Mouse (Mus musculus) liver, embryonic 15.5 days (tissue): ENCODE data around the gene Xiap. TPM values are rescaled to one million over a fixed set of nuclear protein-coding genes. Genes with fewer than 3 reads are reported as not detected.
A peak's percentile ranks its signal among the peaks of the same experiment; 100 is the strongest.
"Not testable (repeated sequence)": the region's sequence is repeated elsewhere in the genome, so short reads cannot be mapped to it uniquely, and the experiment has no call there.

Experiments used
- ATAC-seq: fragments of 200-750 bp; cut with Nextera tagmentation; 2 replicates; pipeline ENCODE4 v1.8.0; 2017; ENCODE audit warnings: moderate number of reproducible peaks, mild to moderate bottlenecking, moderate library complexity; ENCODE audit not compliant: insufficient read depth
- H3K27ac ChIP-seq: fragments of 300-500 bp; sonication (generic); replicated peaks from 2 replicates; pipeline ENCODE4 v1.5.1; 2015; ENCODE audit warnings: mild to moderate bottlenecking, inconsistent platforms
- H3K27me3 ChIP-seq: fragments of 300-500 bp; sonication (generic); 2 replicates; pipeline ENCODE4 v1.6.1; 2015; ENCODE audit warnings: mild to moderate bottlenecking, inconsistent platforms
- H3K36me3 ChIP-seq: fragments of 300-500 bp; sonication (generic); replicated peaks from 2 replicates; pipeline ENCODE4 v1.6.1; 2015; ENCODE audit warnings: moderate library complexity, mild to moderate bottlenecking, inconsistent platforms
- H3K4me1 ChIP-seq: fragments of 300-500 bp; sonication (generic); replicated peaks from 2 replicates; pipeline ENCODE4 v1.6.1; 2015; ENCODE audit warnings: inconsistent platforms
- H3K4me2 ChIP-seq: fragments of 300-500 bp; sonication (generic); 2 replicates; pipeline ENCODE4 v1.6.1; 2015; ENCODE audit warnings: moderate library complexity, mild to moderate bottlenecking, inconsistent platforms
- H3K4me3 ChIP-seq: fragments of 300-500 bp; sonication (generic); replicated peaks from 2 replicates; pipeline ENCODE4 v1.5.1; 2015; ENCODE audit warnings: mild to moderate bottlenecking, inconsistent platforms
- H3K9ac ChIP-seq: fragments of 300-500 bp; sonication (generic); 2 replicates; pipeline ENCODE4 v1.6.1; 2015; ENCODE audit warnings: moderate library complexity, mild to moderate bottlenecking, inconsistent platforms
- H3K9me3 ChIP-seq: fragments of 300-500 bp; sonication (generic); replicated peaks from 2 replicates; pipeline ENCODE4 v1.6.1; 2016; ENCODE audit warnings: inconsistent platforms
- WGBS: fragments of 180-500 bp; shearing (Covaris S2); methylation state at CpG from one replicate; pipeline ENCODE4 v1.1.7; 2015; ENCODE audit warnings: mixed read lengths; ENCODE audit not compliant: insufficient replicate concordance; 5-methylcytosine and 5-hydroxymethylcytosine counted together
- polyA plus RNA-seq: library from polyadenylated mRNA; unstranded; fragments of >200 nt; fragmentation: Nextera tagmentation; extraction: Ambion mirVana; gene quantifications from 2 replicates; pipeline ENCODE4 v1.2.1, GENCODE M21; 2015

Xiap gene
- 5.1 and 5.6 TPM in 2 replicates for polyA plus RNA-seq

- H3K27ac ChIP-seq = no peak within 1 kb of the TSS
- H3K9me3 ChIP-seq = no peaks in the 10 kb centered on the region
- no peaks in the 10 kb centered on the region for H3K36me3 ChIP-seq
- whole genome bisulfite sequencing = 51% methylated on average over 5 of the region's 5 CpGs
- H3K4me3 ChIP-seq = no peak within 1 kb of the TSS
- no peaks in the 10 kb centered on the region for H3K27me3 ChIP-seq
- ATAC-seq = no peak
- peaks cover 7% of the 10 kb centered on the region for H3K4me1 ChIP-seq
- H3K4me2 ChIP-seq = no peak within 1 kb of the TSS
- no peak within 1 kb of the TSS for H3K9ac ChIP-seq
Measured at GRCm38 (mm10) chrX:42059282-42060068, at the start of gene Xiap. TSS of gene Xiap (plus strand) at chrX:42059679.

GRCm38 (mm10) chrX:42012677-42013208, 46.7 kb upstream of the Xiap start:
- Histone ChIP-seq H3K9me3 (no peaks in the 10 kb centered on the region), H3K4me1 (peaks cover 36% of the 10 kb centered on the region), H3K4me3 (no peak overlapping the region), H3K4me2 (no peak overlapping the region), H3K9ac (no peak overlapping the region), H3K36me3 (no peaks in the 10 kb centered on the region), H3K27ac (peak overlapping the region; percentile 57), H3K27me3 (no peaks in the 10 kb centered on the region)
- WGBS = 85% methylated on average over 2 of the region's 2 CpGs
- ATAC-seq = peak; percentile 62

DNA sequence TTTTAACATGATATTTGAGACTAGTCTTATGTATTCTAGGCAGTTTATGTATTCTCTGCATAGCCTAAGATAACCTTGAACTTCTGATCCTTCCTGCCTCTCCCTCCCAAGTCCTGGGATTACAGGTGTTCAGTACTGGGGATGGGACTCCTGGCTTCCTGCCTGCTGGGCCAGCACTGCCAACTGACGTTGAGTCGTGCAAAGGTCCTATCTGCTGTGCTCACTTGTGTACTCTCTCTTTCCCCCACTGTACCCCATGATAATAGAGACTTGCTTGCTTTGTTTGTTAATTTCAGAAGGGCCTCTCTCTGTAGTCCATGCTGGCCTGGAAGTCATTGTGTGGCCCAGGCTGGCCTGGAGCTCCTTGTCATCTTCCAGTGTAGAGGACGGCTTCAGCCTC, 45.7 kb upstream of the Xiap start:
- 47% methylated on average over 3 of the region's 3 CpGs for WGBS

GRCm38 (mm10) chrX:42014502-42014901, 45.0 kb upstream of the Xiap start:
- no peaks in the 10 kb centered on the region for H3K36me3 ChIP-seq
- H3K27ac ChIP-seq = peak overlapping the region; percentile 77
- WGBS = 40% methylated on average over 3 of the region's 3 CpGs
- no peak for ATAC-seq
- no peak overlapping the region for H3K4me3 ChIP-seq
- no peak overlapping the region for H3K4me2 ChIP-seq
- H3K4me1 ChIP-seq = peaks cover 52% of the 10 kb centered on the region
- no peaks in the 10 kb centered on the region for H3K9me3 ChIP-seq
- no peaks in the 10 kb centered on the region for H3K27me3 ChIP-seq
- no peak overlapping the region for H3K9ac ChIP-seq

More for the DNA sequence above, 45.7 kb upstream of the Xiap start:
- peak; percentile 47 for ATAC-seq
- Histone ChIP-seq H3K27me3 (no peaks in the 10 kb centered on the region), H3K4me1 (peaks cover 47% of the 10 kb centered on the region), H3K4me3 (no peak overlapping the region), H3K27ac (peak overlapping the region; percentile 77), H3K36me3 (no peaks in the 10 kb centered on the region), H3K4me2 (no peak overlapping the region; the same call in 1 of the 2 replicates), H3K9ac (no peak overlapping the region), H3K9me3 (no peaks in the 10 kb centered on the region)

- no peaks in the 10 kb centered on the region for H3K36me3 ChIP-seq
- H3K4me2 ChIP-seq = no peak overlapping the region
- H3K27me3 ChIP-seq = no peaks in the 10 kb centered on the region
- H3K27ac ChIP-seq = peak overlapping the region; percentile 89
- ATAC-seq = no peak
- no peaks in the 10 kb centered on the region for H3K9me3 ChIP-seq
- no peak overlapping the region for H3K9ac ChIP-seq
- H3K4me3 ChIP-seq = no peak overlapping the region
- WGBS = 19% methylated on average over 1 of the region's 1 CpGs
- H3K4me1 ChIP-seq = peaks cover 57% of the 10 kb centered on the region
Measured at GRCm38 (mm10) chrX:42018030-42018429, 41.4 kb upstream of the Xiap start.

DNA sequence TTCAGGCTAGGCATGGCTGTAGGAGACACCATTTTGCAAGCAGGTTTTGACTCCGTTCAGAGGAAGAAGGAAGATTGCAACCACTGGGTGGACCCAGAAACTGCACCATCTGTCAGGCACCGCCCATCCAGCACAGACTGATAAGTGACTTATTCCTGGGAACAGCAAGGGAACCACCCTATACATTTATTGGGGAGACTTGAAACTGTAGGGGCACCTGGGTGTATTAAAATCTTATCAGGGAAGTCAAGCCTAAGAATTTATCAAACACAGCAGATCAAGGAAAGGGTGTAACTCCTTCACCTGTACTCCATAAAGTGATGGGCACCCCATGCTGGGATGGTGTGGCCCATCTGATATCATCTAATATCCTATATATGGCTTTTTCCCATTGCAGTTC, 40.0 kb upstream of the Xiap start:
- Histone ChIP-seq H3K9me3 (no peaks in the 10 kb centered on the region), H3K4me1 (peaks cover 43% of the 10 kb centered on the region), H3K36me3 (no peaks in the 10 kb centered on the region), H3K4me2 (peak overlapping the region; percentile 51), H3K27me3 (no peaks in the 10 kb centered on the region), H3K9ac (no peak overlapping the region), H3K4me3 (no peak overlapping the region), H3K27ac (peak overlapping the region; percentile 89)
- 31% methylated on average over 2 of the region's 2 CpGs for WGBS
- ATAC-seq = peak; percentile 97

GRCm38 (mm10) chrX:42025802-42026440, 33.6 kb upstream of the Xiap start:
- H3K36me3 ChIP-seq, H3K4me3 ChIP-seq, H3K9ac ChIP-seq, H3K27ac ChIP-seq, H3K4me1 ChIP-seq, H3K27me3 ChIP-seq, H3K4me2 ChIP-seq, H3K9me3 ChIP-seq: not testable (repeated sequence)
- ATAC-seq = peak; percentile 72
- WGBS = 20% methylated on average over 1 of the region's 3 CpGs

DNA sequence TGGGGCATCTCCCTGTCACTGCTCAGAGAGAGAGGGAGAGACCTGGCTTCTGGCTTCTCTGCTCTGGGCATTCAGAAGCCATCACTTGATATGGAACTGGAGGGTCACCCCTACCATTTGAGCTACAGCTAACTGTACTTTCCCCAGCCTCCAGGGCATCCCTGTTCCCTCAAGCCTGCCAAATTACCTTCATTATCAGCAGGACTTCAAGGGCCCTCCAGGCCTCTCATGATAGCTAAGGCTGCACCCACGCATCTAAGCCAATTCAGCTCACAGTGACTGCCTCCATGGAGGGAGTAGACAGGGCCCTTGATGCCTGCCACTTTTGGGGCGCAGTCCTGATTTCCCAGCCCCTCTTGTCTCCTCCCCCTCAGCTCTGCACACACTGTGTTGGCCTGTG, 32.5 kb upstream of the Xiap start:
- ATAC-seq = peak; percentile 22
- H3K27me3 ChIP-seq, H3K4me3 ChIP-seq, H3K4me1 ChIP-seq, H3K9me3 ChIP-seq, H3K27ac ChIP-seq, H3K9ac ChIP-seq, H3K4me2 ChIP-seq, H3K36me3 ChIP-seq: not testable (repeated sequence)
- 56% methylated on average over 2 of the region's 2 CpGs for WGBS

- Histone ChIP-seq H3K4me2 (no peak overlapping the region; the same call in 1 of the 2 replicates), H3K36me3 (no peaks in the 10 kb centered on the region), H3K27ac (0 out of 2 replicates have a peak overlapping the region, but pooled peaks have one; percentile 19), H3K4me1 (peaks cover 3% of the 10 kb centered on the region), H3K27me3 (no peaks in the 10 kb centered on the region), H3K4me3 (no peak overlapping the region), H3K9ac (no peak overlapping the region; the same call in 1 of the 2 replicates), H3K9me3 (no peaks in the 10 kb centered on the region)
- WGBS = 31% methylated on average over 8 of the region's 8 CpGs
- ATAC-seq = peak; percentile 68
Measured at GRCm38 (mm10) chrX:42033111-42033693, 26.3 kb upstream of the Xiap start.

DNA sequence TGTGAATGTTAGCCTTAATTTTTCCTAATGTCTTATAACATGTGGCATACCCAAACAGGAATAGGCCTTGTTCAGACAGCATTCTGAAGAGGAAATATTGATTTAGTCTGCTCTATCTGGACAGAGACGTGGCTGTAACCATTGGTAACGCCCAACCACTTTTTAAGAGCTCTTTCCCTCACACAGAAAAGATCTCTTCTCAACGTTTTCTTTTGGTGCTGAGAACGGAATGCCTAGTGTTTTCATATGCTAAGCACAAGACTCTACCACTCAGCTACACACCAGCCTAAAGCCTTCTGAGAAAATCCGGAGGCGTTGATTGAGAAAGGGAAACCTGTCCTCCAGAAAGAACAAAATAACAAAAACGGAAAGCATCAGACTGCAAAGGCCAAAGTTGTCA, 25.6 kb upstream of the Xiap start:
- WGBS = 61% methylated on average over 7 of the region's 7 CpGs
- ATAC-seq = no peak
- H3K9me3 ChIP-seq = no peaks in the 10 kb centered on the region
- H3K4me1 ChIP-seq = peaks cover 3% of the 10 kb centered on the region
- no peak overlapping the region for H3K27ac ChIP-seq
- H3K4me3 ChIP-seq = no peak overlapping the region
- H3K4me2 ChIP-seq = no peak overlapping the region
- no peaks in the 10 kb centered on the region for H3K27me3 ChIP-seq
- H3K36me3 ChIP-seq = no peaks in the 10 kb centered on the region
- H3K9ac ChIP-seq = no peak overlapping the region

DNA sequence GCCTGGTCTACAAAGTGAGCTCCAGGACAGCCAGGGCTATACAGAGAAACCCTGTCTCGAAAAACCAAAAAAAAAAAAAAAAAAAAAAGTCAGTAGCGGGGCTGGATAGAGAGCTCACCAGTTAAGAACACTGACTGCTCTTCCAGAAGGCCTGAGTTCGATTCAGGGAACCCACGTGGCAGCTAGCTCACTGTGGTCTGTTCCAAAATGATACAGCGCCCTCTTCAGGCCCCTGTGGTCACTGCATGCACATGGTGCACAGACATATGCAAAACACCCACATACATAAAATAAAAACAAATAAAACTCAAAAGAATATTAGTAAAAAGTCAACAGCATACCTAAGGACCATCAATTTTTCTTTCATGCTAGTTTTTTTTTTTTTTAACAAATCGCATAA, 20.0 kb upstream of the Xiap start:
- Histone ChIP-seq H3K36me3 (no peaks in the 10 kb centered on the region), H3K4me1 (no peaks in the 10 kb centered on the region), H3K27me3 (no peaks in the 10 kb centered on the region), H3K27ac (no peak overlapping the region), H3K9ac (no peak overlapping the region), H3K9me3 (no peaks in the 10 kb centered on the region), H3K4me2 (no peak overlapping the region), H3K4me3 (no peak overlapping the region)
- WGBS = 61% methylated on average over 6 of the region's 6 CpGs
- no peak for ATAC-seq
